Mouse (Mus musculus) lung, adult 2 months (tissue): ENCODE measurements around the gene Atf7ip. TPM values are rescaled to one million over a fixed set of nuclear protein-coding genes. Genes with fewer than 3 reads are reported as not detected.

Experiments used
- DNase-seq: peaks from one replicate; pipeline ENCODE4 v3.0.0; 2022
- H3K4me1 ChIP-seq: fragments of 200-500 bp; 2 replicates; pipeline ENCODE4 v1.6.1; 2011; ENCODE audit warnings: low read length; ENCODE audit not compliant: control insufficient read depth, insufficient read depth
- H3K4me3 ChIP-seq: fragments of 200-500 bp; replicated peaks from 2 replicates; pipeline ENCODE3; 2011; ENCODE audit warnings: low read depth, mild to moderate bottlenecking, control low read depth, low read length; ENCODE audit errors: extremely low read depth
- CTCF ChIP-seq: fragments of 200-500 bp; IDR thresholded peaks from 2 replicates; pipeline ENCODE4 v1.5.1; 2011; ENCODE audit warnings: mild to moderate bottlenecking, low read length, control low read depth; ENCODE audit not compliant: insufficient read depth
- POLR2A ChIP-seq: fragments of 200-500 bp; IDR thresholded peaks from 2 replicates; pipeline ENCODE4 v1.6.1; 2011; ENCODE audit warnings: low read depth, mild to moderate bottlenecking, control low read depth, low read length, borderline replicate concordance; ENCODE audit errors: extremely low read depth
- WGBS: fragments of 180-500 bp; shearing (Covaris S2); methylation state at CpG from one replicate; pipeline ENCODE4 v1.1.7; 2018; 5-methylcytosine and 5-hydroxymethylcytosine counted together
- polyA plus RNA-seq: library from polyadenylated mRNA; depleted of rRNA; stranded (reverse); fragments of >200 nt; gene quantifications from 2 replicates; pipeline ENCODE4 v1.2.3, GENCODE M21; 2012

Atf7ip gene
- polyA plus RNA-seq, 1 experiment, result 28.3 TPM

DNA sequence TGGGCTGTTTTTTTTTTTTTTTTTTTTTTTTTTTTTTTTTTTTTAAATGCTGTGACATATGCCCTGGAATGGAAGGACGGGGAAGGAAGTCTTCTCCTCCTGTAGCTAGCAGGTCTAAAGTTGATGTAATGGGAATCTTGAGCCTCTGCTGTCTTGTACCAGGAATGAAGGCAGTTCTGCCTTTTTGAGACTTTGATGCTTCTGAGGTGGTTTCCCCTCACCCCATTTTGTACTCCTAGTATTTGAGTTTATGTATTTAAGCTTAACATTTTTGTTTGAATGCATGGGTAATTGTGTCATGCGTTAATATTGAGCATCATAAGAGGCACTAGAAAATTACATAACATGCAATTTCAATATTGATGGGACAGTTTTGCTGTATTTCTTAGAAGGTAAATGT lies 14.4 kb downstream of the Atf7ip start:
- peak overlapping the region; percentile 55 for H3K4me3 ChIP-seq
- H3K4me1 ChIP-seq, result peaks cover 27% of the 10 kb centered on the region
- no peak for DNase-seq
- WGBS, result 49% methylated on average over 2 of the region's 2 CpGs
- TF ChIP-seq CTCF (no peak), POLR2A (no peak)

DNA sequence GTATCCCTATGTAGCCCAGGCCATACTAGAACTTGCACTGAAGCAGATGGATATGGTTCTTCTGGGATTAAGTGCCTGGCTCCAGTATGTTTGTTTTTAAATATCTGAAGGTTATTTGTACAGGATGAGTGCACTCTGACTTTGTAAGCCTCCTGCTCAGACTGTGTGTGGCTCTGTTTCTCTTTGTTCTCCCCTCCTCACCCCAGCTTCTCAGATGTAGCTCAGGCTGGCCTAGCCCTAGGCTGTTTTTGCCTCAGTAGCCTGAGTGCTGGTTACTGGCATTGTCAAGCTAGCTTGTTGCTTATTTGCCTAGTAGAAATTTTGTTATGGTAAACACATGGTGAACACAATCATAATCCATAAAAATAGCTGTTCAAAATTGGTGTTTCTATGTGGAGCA lies 15.7 kb downstream of the Atf7ip start:
- Histone ChIP-seq H3K4me3 (no peak overlapping the region), H3K4me1 (peaks cover 27% of the 10 kb centered on the region)
- TF ChIP-seq CTCF (no peak), POLR2A (no peak)
- no peak for DNase-seq

DNA sequence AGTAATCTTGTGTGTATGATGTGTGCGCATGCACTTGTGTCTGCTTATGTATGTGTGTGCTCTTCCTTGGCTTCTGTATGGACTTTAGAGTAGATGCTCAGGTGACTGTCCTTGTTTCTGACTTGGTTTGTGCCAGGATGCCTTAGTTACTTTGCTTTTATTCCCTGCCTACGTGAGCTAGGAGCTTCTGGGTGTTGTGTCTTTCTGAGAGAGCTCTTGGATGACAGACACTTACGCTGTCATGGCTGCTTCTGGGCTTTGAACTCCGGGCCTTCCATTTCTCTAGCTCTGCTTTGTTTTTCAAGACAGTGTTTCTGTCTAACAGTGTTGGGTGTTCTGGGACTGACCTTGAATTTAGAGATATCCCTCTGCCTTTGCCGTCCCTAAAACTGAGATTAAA lies 16.7 kb downstream of the Atf7ip start:
- DNase-seq, result no peak
- WGBS, result 77% methylated on average over 5 of the region's 5 CpGs
- TF ChIP-seq CTCF, result no peak
- no peak for TF ChIP-seq POLR2A
- Histone ChIP-seq H3K4me3 (no peak overlapping the region), H3K4me1 (peaks cover 27% of the 10 kb centered on the region)

DNA sequence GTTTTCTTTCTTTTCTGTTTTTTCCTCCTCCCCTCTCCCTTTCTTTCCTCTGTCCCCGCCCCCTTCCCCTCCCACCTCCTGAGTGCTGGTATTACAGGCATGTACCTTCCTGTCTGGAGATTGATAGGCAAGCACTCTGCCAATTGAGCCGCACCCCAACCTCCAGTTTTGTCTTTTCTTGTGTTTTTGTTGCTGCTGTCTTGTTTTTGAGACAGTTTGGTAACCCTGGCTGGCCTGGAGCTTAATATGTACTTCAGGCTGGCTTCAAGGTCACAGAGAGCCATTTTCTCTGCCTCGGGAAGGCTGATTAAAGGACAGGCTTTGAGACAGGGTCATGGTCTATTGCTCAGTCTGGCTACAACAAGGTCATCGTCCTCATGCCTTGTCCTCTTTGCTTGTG lies 18.8 kb downstream of the Atf7ip start:
- peaks cover 33% of the 10 kb centered on the region for H3K4me1 ChIP-seq
- no peak for DNase-seq
- H3K4me3 ChIP-seq, result no peak overlapping the region
- 61% methylated on average over 4 of the region's 4 CpGs for WGBS
- TF ChIP-seq CTCF (no peak), POLR2A (no peak)

DNA sequence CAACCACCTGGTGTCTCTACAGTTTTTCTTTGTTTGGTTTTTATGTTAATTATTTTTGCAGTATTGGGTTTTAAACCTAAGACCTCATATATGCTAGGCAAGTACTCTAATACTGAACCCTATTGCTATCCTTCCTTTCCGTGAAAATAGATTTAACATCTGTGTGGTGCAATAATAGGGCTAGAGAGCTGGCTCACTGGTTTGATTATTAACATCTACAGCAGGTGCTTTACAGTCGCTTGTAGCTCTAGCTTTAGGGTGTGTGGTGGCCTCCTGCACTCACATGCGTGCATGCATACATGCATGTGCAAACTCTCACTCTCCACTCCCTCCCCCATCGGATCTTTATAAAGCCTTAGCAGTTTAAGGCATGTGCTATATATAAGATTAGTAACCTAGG lies 19.6 kb downstream of the Atf7ip start:
- H3K4me3 ChIP-seq, result no peak overlapping the region
- DNase-seq, result no peak
- no peak for TF ChIP-seq POLR2A
- TF ChIP-seq CTCF, result no peak
- WGBS, result 76% methylated on average over 4 of the region's 4 CpGs
- peaks cover 30% of the 10 kb centered on the region for H3K4me1 ChIP-seq

DNA sequence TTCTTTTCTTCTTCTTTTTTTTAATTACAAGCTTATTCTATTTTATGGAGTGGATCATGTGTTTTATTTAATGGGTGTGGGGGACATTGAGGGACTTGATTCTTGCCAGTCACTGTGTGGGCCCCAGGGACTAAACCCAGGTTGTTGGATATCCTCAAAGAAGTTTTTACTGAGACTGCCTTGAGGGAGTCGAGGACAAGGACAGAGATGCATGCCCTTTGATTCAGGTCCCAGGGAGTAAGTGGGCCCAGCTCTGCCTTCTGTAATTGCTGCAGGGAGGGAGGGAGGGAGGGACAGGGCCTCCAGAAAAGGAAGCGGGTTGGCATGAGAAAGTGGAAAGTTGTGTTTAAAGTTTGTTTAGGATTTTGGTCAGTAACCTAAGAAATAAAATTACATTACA lies 23.2 kb downstream of the Atf7ip start:
- Histone ChIP-seq H3K4me1 (peaks cover 31% of the 10 kb centered on the region), H3K4me3 (no peak overlapping the region)
- TF ChIP-seq POLR2A (no peak), CTCF (no peak)
- DNase-seq, result no peak
- WGBS, result 19% methylated on average over 2 of the region's 2 CpGs

DNA sequence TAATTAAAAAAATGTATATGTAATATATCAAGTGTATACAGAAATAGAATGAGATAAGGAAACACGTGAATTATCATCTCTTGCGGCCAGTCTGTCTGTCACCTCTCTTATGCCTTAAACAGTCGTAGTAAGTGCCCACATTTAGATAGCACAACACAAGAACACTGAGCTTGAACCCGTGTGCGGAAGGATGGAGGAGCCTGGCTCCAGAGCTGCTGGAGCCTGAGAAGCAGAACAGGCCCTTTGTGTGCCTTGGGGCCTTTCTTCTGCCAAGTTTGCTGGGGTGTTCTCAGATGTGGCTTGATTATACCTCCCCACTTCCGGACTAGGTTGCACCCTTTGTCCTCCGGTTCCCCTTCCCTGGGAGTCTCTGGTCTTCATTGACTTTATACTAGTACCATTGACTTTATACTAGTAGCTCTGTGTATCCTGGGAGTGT lies 25.8 kb downstream of the Atf7ip start:
- DNase-seq, result peak; percentile 51
- Histone ChIP-seq H3K4me1 (peaks cover 28% of the 10 kb centered on the region), H3K4me3 (no peak overlapping the region)
- 13% methylated on average over 7 of the region's 7 CpGs for WGBS
- TF ChIP-seq CTCF, result no peak
- no peak for TF ChIP-seq POLR2A

DNA sequence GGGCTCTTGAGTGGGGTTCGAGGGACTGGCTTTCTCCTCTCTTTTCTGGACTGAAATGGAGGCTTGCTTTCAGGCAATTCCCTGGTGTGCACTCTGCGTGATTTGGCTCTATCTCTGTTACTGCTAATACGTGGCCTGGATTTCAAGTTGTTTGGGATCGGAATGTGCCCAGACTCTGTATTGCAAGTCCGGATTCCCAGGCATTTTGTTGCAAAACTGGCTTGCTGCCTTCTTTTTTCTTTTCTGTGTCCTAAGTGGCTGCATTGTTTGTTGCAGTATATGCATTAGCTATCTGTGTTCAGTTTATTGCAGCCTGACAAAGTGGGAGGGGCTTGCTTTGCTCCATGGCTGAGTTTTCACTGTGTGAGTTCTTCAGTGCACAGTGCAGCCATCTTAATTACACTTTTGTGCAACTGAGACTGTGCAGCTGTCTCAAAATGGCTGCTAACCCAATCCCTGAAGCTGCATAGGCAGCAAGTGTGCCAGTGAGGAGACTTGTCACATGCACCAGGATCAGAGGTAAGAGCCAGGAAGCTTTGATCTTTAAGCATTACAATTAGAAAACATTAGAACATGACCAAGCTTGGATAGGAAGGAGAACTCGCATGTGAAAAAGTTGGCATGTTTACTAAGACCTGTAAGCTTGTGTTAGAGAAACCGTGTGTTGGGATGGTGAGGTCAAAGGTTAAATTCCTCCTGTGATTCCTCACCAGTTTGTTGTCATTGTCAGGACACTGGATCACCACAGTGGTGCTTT lies 26.7 kb downstream of the Atf7ip start:
- 13% methylated on average over 7 of the region's 7 CpGs for WGBS
- TF ChIP-seq POLR2A, result no peak
- no peak for TF ChIP-seq CTCF
- peak; percentile 59 for DNase-seq
- H3K4me3 ChIP-seq, result no peak overlapping the region
- H3K4me1 ChIP-seq, result peaks cover 28% of the 10 kb centered on the region

DNA sequence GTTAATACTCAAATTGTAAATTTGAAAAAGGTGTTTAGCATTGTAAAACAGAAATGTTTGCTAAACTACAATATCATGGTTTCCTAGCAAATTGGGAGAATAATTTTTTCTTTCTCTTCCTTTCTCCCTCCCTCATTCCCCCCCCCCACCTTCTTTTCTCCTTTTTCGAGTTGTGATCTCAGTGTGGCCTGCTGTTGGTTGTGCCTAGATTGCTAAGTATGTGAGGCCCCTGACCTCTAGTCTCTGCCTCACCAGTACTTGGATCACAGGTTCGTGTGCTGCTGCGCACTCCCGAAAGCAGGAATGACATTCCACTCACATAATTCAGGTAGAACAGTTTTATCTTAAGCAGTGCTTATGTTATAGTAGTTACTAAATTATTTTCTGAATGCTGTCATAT lies 27.8 kb downstream of the Atf7ip start:
- peaks cover 26% of the 10 kb centered on the region for H3K4me1 ChIP-seq
- H3K4me3 ChIP-seq, result no peak overlapping the region
- no peak for TF ChIP-seq POLR2A
- TF ChIP-seq CTCF, result no peak
- WGBS, result 68% methylated on average over 4 of the region's 4 CpGs
- DNase-seq, result peak; percentile 4

DNA sequence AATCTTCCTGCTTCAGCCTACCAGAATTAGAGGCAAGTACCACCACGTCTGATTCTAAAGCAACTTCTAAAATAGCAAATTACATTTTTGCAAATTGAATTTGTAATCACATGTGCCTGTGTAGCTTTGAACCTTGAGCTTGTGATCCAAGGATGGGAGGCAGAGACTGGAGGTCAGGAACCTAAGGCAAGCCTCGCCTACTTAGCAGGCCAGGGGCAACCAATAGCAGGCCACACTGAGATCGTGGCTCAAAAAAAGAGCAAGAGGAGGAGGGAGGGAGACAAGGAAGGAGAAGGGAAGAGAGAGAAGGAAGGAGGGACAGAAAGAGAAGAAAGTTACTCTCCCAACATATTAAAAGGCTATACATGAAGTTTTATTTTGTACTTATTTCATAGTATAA lies 28.5 kb downstream of the Atf7ip start:
- Histone ChIP-seq H3K4me3 (no peak overlapping the region), H3K4me1 (peaks cover 22% of the 10 kb centered on the region)
- peak; percentile 2 for DNase-seq
- TF ChIP-seq CTCF, result no peak
- no peak for TF ChIP-seq POLR2A
- 48% methylated on average over 3 of the region's 3 CpGs for WGBS
